Mouse (Mus musculus): ENCODE measurements around the gene Ankrd13d.
"Not testable (repeated sequence)": the region's sequence is repeated elsewhere in the genome, so short reads cannot be mapped to it uniquely, and the experiment has no call there.

Ankrd13d gene

DNA sequence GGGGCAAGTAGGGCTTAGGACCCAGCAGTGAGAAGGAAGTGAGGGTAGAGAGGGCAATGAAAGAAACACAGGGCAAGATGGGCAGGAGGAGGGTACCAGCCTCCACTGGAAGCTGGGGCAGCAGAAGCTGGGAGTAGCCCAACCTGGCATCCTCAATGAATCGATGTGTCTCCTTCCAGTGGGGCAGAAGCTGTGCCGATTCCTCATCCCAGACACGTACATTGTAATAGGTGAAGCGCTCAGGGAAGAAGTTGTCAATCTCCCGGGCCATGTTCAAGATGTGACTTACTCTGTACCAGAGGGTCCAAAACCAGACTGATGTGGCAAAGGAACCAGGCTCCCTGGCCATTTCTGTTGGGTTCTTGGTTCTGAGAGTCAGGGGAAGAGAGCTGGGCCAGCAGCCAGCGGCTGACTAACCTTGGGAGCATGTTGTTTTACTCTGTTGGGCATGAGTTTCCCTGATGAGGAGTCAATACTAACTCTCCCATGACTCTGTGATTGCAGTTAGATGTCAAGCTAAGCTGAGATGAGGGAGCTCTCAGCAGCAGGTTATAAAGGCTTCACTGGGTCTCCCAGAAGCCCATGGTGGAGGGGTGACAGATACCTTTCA, 18.7 kb downstream of the Ankrd13d start:
- DNase-seq (ENCODE audit: inconsistent ontology term): peak; percentile 53

DNA sequence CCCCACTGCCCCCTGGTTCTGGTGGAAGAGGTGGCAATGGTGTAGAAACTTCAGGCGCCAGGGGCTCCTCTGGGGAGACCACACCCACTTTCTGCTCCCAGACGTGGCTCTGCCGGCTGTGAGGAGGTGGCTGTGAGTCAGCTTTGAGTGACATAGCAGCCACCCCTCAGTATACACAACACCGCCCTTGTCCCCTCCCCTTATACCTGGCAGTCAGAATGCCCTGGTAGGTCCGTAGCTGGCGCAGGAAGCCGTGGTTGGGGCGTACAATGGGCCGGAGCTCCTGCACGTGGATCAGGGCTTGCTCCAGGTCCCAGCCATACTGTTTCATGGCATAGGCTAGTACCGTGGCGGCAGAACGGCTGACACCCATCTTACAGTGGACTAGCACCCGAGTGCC, 19.2 kb downstream of the Ankrd13d start:
- DNase-seq (ENCODE audit: inconsistent ontology term): no peak

DNA sequence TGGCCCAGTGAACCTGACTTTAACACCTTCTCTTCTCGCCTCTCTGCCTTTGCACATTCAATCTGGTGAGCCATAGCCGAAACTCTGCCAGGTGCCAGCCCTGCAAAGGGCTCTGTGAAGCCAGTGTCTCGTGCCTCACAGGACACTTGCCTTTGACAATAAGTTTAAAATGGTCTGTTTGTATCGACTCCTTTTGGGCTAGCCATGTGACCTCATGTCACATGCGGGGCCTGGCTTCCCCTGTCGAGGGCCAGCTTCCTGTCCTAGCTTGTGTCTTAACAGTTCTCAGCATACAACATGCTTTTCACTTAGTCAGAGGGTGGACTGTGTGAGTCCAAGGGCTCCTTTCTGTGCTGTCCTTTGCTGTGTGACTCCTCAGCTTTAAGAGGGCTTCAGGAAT, 20.2 kb downstream of the Ankrd13d start:
- DNase-seq (ENCODE audit: inconsistent ontology term): no peak

DNA sequence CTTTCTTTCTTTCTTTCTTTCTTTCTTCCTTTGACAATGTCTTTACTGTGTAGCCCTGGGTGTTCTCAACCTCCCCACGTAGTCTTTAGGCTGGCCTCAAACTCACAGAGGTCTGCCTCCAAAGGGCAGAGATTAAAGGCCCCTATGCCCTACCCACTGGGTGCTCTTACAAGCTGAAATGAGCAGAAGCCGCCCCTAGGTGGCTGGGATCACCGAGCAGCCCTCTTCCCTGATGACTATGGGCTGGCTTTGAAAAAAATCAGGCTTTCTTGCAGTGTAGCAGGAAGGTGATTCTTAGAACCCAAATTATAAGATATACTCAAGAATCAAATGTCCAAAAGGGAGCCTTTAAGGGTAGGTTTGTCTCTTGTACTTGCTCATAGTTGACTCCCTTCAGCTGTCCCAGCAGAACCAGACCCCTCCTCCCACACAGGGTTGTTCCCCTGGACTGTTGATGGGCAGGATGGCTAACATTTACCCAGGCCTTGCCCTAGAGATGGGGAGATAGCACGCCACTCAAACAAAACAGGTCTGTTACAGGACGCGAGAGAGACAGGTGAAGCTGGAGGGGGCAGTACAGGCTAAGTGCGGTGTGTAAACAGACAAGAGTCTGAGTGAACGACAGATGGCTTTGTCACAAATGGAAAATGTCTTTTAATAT, 21.8 kb downstream of the Ankrd13d start:
- DNase-seq (ENCODE audit: inconsistent ontology term): no peak

DNA sequence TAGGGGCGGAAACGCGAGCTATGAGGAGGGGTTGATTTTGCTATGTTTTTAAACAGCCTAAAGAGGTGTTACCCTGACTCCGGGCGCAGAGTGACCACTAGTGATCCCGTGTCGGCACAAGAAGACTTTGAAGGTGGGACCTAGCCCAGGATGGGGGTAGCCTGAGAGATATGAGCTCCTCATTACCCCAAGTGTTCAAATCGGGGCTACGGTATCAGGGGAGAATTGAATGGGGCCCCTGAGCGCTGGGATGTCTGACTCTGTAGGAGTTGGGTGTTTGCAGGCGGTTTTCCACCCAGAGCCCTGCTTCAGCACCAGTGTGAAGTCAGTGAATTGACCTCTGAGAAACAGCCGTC, 25.1 kb downstream of the Ankrd13d start:
- DNase-seq (ENCODE audit: inconsistent ontology term): no peak

DNA sequence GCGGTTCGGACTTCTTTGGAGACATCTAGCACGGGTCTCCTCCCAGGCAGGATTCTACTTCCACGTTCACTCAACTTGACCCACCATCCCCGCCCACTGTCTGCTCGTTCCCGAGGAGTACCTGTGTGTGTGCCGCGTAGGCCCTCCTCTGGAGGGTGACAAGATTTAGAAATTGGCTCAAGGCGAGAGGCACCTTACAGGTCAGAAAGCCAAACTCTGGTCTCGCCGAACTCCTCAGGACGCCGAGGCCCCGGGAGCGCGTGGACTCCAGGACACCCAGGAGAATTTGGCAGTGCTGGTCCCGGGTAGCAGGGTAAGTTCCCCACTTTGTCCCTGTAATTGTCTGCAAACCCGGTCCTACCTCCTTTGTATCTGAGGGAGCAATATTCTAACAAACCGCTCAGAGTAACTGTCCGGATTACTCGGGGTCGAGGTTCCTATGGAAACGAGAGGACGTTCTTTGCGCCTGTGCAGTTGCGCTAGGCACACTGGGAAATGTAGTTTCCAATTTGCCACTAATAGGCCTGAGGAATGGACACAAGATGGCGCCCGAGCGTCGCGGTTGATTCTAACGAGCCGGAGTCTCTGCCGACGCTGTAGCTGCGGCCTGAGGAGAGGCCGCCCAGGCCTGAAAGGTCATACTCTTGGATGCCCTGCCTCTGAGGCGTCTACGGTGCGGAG, 25.6 kb downstream of the Ankrd13d start:
- peak; percentile 90 for DNase-seq (ENCODE audit: inconsistent ontology term)

DNA sequence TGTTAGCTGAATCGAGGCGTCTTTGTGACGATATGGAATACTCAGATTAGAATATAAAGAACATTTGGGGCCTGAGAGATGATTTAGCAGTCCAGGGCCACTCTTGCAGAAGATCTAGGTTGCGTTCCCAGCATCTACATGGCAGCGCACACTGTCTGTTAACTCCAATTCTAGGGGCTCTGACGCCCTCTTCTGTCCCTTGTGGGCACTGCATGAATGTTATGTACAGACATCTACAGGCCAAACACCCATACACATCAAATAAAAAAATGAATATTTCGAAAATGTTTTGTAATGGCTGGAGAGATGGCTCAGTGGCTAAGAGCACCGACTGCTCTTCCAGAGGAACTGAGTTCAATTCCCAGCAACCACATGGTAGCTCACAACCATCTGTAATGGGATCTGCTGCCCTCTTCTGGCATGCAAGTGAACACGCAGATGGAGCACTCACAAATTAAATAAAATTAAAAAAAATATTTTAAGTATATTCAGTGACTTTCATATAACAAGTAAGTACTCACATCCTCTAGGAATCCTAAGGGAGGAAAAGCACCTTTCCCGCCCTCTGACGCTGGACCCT, 27.3 kb downstream of the Ankrd13d start:
- no peak for DNase-seq (ENCODE audit: inconsistent ontology term)

DNA sequence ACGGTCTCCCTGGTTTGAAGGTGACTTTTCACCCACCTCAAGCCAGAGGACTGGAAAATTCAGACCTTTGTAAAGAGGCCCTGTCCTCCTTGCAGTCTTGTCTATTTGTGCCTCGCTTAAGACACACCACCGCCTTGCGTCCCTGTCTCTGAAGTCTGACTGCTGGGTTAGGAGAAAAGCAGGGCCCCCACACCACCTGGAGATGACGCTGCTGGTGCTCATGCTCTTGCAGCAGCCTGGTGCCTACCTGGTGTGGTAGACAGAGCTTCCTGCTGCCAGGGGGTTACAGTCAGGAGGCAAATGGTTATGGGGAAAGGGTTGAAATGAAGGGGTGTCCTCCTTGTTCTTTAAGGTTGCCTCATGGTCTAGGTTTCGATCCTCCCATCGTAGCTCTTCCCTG, 28.7 kb downstream of the Ankrd13d start:
- DNase-seq (ENCODE audit: inconsistent ontology term): no peak

DNA sequence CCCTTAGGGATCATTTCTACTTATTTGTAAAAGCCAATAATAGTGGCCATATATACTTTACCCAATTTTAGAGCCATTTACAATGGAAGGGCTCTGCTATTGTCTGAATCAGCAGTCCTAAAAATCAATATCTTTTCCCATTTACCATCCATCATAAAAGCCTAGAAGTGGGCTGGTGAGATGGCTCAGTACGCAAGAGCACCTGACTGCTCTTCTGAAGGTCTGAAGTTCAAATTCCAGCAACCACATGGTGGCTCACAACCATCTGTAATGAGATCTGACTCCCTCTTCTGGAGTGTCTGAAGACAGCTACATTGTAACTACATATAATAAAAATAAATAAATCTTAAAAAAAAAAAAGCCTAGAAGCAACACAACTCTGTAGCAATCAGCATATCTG, 34.3 kb downstream of the Ankrd13d start:
- not testable (repeated sequence) for DNase-seq (ENCODE audit: inconsistent ontology term)

DNA sequence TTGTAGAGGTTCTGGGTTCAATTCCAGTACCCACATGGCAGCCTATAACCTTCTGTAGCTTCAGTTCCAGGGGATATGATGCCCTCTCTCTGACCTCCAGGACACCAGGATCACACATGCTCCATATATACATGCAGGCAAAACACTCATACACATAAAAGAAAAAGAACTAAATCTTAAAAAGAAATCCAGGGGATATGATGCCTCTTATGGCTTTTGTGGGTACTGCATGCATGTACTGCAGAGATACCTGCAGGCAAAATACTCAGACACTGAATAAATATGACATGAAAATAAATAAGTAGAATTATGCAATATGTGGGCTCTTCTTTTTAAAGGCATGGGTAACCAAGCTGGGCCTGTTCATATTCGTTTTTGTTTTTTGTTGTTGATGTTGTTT, 35.9 kb downstream of the Ankrd13d start:
- no peak for DNase-seq (ENCODE audit: inconsistent ontology term)

DNA sequence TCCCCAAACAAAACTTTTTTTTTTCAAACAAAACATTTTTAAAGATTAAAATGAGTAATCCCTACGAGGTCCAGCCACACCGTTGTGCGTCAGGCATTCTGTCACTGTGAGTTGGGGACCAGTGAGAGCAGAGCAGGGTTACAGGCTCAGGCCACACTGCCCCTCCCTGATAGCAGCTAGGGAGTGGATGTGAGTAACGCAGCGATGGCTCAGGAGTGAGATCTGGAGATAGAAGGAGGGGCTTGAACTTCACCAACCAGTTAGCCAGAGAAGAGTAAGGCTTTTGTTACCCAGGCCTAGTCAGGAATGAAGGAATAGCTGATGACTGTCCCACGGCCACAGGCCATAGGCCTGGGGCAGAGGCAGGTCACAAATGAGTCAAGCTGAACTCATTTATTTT, 38.2 kb downstream of the Ankrd13d start:
- no peak for DNase-seq (ENCODE audit: inconsistent ontology term)

DNA sequence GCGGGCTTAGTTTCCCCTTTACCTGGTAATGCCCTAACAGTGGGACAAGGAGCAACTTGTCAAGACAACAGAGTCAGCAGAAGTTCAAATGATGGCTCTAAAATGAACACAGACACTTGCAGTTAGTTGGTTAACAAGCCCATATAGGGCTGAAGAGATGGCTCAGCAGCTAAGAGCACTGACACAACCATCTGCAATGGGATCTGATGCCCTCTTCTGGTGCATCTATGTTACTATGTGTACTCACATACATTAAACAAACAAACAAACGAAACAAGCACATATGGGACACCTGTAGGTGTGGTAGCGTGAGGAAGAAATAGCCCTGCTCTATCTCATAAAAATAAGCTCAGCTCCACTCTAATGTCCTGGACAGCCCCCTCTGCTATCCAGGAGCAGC, 40.5 kb downstream of the Ankrd13d start:
- no peak for DNase-seq (ENCODE audit: inconsistent ontology term)

DNA sequence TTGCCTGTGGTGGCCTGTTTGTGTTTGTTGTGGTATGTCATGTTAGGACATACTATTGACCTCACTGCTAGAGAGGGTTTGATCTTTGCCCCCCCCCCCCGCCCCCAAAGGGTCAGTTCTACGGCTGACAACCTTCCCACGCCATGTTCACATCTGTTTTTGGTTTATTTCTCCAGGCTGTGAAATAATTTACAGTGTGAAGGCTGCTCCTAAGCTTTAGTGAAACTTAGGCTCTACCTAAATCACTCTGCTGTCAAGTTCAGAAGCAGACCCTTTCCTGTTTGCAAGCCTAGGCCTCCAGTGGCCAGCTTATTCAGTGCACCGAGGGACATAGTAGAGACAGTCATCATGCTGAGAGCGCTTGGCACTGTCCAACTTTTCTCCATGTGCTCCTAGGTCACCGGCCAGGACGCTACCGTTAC, 42.7 kb downstream of the Ankrd13d start:
- no peak for DNase-seq (ENCODE audit: inconsistent ontology term)

DNA sequence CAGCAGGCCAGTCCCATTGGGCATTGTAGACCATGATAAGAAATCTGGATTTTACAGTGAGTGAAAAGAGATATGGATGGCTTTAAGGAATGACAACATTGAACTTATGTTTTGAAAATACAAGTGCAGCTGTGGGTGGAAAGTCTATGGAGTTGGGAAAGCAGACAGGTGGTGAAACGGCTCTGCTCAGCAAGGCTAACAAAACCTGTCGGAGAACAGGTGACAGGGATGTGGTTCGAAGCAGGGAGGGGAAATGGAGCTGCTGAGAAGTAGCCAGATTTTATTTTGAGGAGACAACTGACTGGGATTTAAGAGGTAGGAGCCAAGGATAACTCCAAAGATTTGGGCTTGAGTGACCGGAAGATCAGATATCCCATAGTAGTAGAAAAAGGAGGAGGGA, 48.4 kb downstream of the Ankrd13d start:
- no peak for DNase-seq (ENCODE audit: inconsistent ontology term)

DNA sequence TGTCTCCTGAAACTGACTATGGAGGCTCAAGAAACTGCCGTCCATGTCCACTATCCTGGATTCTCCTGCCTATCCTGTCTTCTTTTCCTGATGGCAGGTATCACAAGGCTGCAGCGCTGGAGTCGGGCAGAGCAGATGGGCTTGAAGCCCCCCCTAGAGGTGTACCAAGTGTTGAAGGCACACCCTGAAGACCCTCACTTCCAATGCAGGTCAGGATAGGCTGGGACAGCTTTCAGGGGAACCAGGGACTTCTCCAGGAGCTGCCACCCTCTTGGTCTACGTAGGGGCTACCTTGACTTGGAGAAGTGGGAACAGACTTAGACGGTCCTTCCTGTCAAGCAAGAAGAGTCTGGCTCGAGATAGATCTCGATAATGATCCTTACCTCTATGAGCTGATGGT, 50.3 kb downstream of the Ankrd13d start:
- DNase-seq (ENCODE audit: inconsistent ontology term): no peak

DNA sequence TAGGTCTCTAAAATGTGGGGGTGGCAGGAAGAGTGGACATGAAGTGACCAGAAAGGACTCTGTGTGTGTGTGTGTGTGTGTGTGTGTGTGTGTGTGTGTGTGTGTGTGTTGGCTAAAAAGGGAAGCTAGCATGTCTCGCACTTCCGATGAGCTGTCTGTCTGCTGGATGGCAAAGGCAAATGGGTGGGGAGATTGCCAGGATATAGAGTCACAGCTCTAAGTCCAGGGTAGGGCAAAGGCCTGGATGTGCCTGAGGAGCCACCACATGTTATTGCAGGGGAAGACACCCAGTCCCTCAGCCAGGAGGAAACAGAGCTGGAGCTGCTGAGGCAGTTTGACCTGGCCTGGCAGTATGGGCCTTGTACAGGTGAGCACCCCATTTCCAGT, 50.8 kb downstream of the Ankrd13d start:
- no peak for DNase-seq (ENCODE audit: inconsistent ontology term)

DNA sequence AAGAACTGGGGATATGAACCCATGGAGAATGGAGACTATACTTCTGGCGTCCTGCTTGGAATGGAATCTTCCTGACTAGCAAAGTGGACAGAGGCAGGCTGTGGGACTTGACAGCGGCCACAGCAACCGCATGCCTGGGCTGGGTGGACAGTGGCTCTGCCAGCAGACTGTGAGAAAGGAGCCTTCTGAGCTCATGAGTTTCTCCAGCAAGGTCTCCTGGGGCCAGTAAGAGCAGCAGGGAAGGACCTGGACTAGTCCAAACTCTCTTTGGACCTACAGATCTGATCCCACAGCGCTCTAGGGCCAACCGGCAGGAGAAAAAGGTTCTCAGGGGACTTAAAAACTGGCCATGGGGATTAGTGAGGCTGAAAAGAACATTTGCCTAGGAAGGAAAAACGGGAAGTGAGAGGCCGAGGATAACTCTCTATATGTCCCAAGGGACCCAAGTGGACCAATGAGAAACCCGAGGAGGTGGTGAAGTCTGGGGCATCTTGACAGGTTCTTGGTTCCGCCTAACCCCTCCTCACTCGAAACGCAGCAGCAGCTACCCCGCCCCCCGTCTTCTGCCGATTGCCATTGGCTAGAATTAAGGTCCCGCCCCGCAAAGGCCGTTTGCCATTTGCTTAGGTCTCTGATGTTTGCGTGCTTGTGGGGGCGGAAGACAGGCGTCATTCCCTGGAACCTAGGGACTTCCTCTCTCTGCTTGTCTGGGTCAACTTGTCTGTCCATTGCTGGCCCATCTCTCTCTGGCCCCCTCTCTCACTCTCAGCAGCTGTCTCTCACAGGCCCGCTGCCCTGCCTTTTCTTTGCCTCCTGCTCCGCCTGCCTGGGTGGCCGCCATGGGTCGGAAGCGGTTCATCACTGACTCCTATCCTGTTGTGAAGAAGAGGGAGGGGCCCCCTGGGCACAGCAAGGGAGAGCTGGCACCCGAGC, 51.4 kb downstream of the Ankrd13d start, which contains the start of gene Pold4:
Gene Pold4, plus strand, starts transcription at position 647 of the 933 bp plus-strand sequence.
- DNase-seq (ENCODE audit: inconsistent ontology term): peak; percentile 96

DNA sequence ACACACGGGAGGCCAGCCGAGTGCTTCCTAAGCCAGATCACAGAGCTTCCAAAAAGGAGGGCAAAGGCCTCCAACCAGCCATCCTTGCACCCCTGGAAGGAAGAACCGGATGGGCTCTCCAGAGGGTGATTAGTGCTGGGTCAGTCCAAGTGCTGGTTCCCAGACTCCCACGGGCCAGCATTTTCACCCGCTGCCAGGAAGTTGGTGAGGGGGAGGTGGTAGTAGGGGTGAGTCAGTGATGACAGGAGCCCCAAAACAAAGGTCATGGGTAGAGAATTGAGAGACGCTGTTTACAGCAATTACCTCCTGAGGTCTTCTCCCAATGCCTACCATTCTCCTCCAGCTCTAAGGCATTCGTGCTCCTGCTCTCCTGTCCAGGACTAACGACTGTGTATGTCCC, 52.5 kb downstream of the Ankrd13d start:
- peak; percentile 63 for DNase-seq (ENCODE audit: inconsistent ontology term)

DNA sequence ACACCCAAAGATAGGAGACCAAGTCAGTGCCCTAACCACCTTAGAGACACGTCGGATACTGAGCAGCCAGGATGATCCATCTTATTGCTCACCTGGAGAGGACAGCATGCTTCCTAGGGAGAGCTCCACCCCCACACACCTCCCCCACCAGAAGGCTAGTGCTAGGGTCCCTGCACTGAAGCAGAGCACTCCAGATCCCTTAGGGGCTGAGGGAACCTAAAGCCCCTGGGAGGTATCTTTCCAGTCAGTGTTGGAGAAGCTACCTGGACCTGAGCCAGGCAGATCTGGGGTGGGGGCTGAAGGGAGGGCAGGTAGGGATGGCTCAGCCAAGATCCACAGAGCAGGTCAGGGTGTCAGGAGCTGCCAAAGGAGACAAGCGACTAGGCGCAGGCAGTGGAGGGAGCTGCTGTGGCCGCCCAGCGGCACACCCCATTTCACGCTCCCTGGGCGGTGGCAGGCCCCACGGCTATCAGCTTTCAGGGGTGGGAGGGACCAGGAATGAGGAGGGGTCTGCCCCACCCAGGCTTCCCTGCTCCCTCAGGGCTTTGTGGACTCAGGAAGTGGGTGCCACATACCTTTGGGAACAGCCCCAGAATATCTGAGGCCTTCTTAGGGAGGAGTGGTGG, 53.4 kb downstream of the Ankrd13d start:
- no peak for DNase-seq (ENCODE audit: inconsistent ontology term)

DNA sequence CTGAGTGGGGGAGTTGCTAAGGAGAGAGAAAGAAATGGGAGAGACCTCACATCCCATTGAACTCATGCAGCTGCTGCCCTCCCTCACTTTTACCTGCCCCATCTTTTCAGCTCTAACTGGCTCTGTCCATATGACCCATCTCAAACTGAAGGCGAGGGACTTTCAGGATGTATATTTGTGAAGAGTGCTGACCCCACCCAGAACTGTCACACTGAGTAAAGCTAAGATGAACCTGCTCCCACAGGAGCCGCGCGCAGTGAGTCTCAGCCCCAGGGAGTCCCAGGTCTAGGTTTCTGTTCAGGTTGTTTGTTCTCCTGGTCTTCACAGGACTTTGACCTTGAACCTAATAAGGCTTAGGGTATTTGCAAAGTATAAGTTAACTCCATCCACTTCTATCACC, 54.0 kb downstream of the Ankrd13d start:
- DNase-seq (ENCODE audit: inconsistent ontology term): no peak
